Mouse (Mus musculus) kidney, embryonic 14.5 days (tissue): Measurements from ENCODE around the gene Gabrd. TPM values are rescaled to one million over a fixed set of nuclear protein-coding genes. Genes with fewer than 3 reads are reported as not detected.

Source experiments
- ATAC-seq: fragments of 200-750 bp; cut with Nextera tagmentation; 2 replicates; pipeline ENCODE4 v1.8.0; 2017; ENCODE audit warnings: moderate number of reproducible peaks, mild to moderate bottlenecking, moderate TSS enrichment, moderate library complexity; ENCODE audit not compliant: low FRiP score, low TSS enrichment
- H3K27ac ChIP-seq: fragments of 300-500 bp; sonication (generic); 2 replicates; pipeline ENCODE4 v1.5.1; 2014; ENCODE audit warnings: low read depth, mild to moderate bottlenecking, low read length, moderate library complexity, mixed read lengths
- H3K27me3 ChIP-seq: fragments of 300-500 bp; sonication (generic); 2 replicates; pipeline ENCODE4 v1.6.1; 2014; ENCODE audit warnings: mild to moderate bottlenecking, low read length; ENCODE audit not compliant: control insufficient read depth, insufficient read depth
- H3K36me3 ChIP-seq: fragments of 300-500 bp; sonication (generic); 2 replicates; pipeline ENCODE4 v1.6.1; 2014; ENCODE audit warnings: low read length, mixed read lengths; ENCODE audit not compliant: control insufficient read depth, insufficient read depth
- H3K4me1 ChIP-seq: fragments of 300-500 bp; sonication (generic); 2 replicates; pipeline ENCODE4 v1.6.1; 2014; ENCODE audit warnings: low read length, mixed read lengths; ENCODE audit not compliant: control insufficient read depth, insufficient read depth
- H3K4me2 ChIP-seq: fragments of 300-500 bp; sonication (generic); replicated peaks from 2 replicates; pipeline ENCODE4 v1.6.1; 2014; ENCODE audit warnings: low read depth, mild to moderate bottlenecking, low read length
- H3K4me3 ChIP-seq: fragments of 300-500 bp; sonication (generic); 2 replicates; pipeline ENCODE4 v1.5.1; 2014; ENCODE audit warnings: mild to moderate bottlenecking, low read length
- H3K9ac ChIP-seq: fragments of 300-500 bp; sonication (generic); 2 replicates; pipeline ENCODE4 v1.6.1; 2014; ENCODE audit warnings: low read depth, mild to moderate bottlenecking, low read length, moderate library complexity
- H3K9me3 ChIP-seq: fragments of 300-500 bp; sonication (generic); 2 replicates; pipeline ENCODE4 v1.6.1; 2016; ENCODE audit warnings: low read length; ENCODE audit not compliant: control insufficient read depth
- WGBS: fragments of 180-500 bp; shearing (Covaris S2); extraction: QIAGEN DNeasy Blood & Tissue Kit; methylation state at CpG from one replicate; pipeline ENCODE4 v1.1.7; 2014; 5-methylcytosine and 5-hydroxymethylcytosine counted together
- polyA plus RNA-seq: library from polyadenylated mRNA; unstranded; fragments of >200 nt; fragmentation: Nextera tagmentation; extraction: Ambion mirVana; gene quantifications from 2 replicates; pipeline ENCODE4 v1.2.1, GENCODE M21; 2014

The Gabrd gene
- polyA plus RNA-seq, 1 experiment from 2014 or later, result not detected

DNA sequence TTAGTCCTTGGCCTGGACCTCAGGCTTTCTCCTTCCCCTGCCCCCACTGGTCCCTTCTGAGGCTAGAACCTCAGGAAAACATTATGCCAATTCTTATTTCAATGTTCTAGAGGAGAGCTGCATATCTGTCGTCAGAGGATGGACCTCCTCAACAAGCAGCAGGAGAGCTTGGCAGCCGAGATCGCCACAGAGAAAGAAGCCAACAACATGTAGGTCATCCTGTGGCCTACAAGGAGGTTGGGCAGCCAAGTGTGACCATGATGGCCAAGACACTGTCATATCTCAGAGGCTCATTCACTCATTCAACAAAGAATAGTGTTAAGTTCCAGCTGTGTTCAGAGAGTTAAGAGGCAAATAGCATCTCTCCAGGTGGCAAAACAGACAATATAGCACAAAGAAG lies 22.2 kb upstream of the Gabrd start:
- 85% methylated on average over 3 of the region's 3 CpGs for WGBS
- H3K9me3 ChIP-seq, result no peaks in the 10 kb centered on the region

DNA sequence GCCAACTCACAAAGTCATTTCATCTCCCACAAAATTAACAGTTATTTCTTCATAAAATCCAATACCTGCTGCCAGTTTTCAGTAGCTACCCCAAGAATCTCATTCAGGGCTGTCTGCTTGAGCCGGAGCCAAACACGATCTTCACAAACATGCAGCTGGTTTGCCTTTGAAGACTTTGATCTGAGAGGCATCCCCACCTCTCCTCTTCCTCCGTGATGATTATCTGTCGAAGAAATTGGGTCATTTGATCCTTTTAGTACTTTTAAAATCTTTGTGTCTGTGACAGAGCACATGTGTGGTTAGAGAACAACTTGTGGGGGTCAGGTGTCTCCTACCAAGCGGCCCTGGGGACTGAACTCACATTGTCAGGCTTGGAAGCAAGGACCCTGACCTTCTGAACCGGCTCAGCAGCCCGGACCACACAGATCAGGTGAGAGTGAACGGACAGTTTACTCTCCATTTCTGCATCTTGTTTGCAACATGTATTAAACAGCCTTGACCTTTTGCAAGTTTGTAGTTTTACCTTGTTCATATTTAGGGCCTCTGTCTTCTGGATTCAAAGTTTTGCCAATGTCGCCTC lies 16.8 kb upstream of the Gabrd start:
- Histone ChIP-seq H3K9ac (no peak overlapping the region), H3K4me2 (no peak overlapping the region), H3K9me3 (no peaks in the 10 kb centered on the region), H3K4me3 (no peak overlapping the region), H3K27me3 (no peaks in the 10 kb centered on the region), H3K36me3 (no peaks in the 10 kb centered on the region), H3K4me1 (no peaks in the 10 kb centered on the region), H3K27ac (no peak overlapping the region)
- WGBS, result 62% methylated on average over 9 of the region's 9 CpGs
- ATAC-seq, result no peak

More for the DNA sequence above, 22.2 kb upstream of the Gabrd start:
- ATAC-seq, result no peak
- Histone ChIP-seq H3K36me3 (no peaks in the 10 kb centered on the region), H3K9ac (no peak overlapping the region), H3K4me2 (no peak overlapping the region), H3K4me3 (no peak overlapping the region), H3K27ac (no peak overlapping the region), H3K4me1 (no peaks in the 10 kb centered on the region), H3K27me3 (no peaks in the 10 kb centered on the region)

DNA sequence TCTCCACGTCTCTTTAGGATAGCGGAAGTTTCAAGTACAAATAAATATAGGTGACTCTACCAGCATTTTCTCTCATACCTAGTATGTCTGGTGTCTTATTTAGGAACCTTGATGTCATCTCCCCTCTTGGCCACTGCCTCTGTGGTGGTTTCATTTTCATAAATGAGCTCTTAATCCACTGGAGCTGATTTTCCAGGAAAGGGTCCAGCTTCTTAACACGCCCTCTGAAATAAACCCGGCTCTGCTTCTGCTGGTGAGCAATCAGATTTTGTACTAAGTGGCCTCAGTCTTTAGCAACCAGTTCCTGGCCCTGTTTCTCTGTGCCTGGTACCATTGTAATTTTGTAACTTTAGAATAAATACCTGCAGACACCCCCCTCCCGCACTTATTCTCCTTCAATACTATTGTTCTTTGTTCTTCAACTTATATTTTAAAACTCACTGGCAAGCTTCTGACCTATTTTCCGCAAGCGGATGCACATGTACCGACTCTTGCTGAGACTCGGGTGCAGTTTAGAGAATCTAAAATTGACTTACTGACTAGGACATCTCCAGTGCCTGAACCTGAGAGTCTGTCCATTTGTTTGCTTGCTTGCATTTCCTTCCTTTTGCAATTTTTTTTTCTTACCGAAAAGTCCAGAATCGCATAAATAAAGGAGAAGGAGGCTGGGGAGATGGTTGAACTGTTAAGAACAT lies 15.9 kb upstream of the Gabrd start:
- ATAC-seq, result no peak
- Histone ChIP-seq H3K27me3 (no peaks in the 10 kb centered on the region), H3K9me3 (no peaks in the 10 kb centered on the region), H3K4me2 (no peak overlapping the region), H3K36me3 (no peaks in the 10 kb centered on the region), H3K27ac (no peak overlapping the region), H3K4me3 (no peak overlapping the region), H3K9ac (no peak overlapping the region), H3K4me1 (no peaks in the 10 kb centered on the region; the same call in 1 of the 2 replicates)
- 91% methylated on average over 11 of the region's 11 CpGs for whole genome bisulfite sequencing

DNA sequence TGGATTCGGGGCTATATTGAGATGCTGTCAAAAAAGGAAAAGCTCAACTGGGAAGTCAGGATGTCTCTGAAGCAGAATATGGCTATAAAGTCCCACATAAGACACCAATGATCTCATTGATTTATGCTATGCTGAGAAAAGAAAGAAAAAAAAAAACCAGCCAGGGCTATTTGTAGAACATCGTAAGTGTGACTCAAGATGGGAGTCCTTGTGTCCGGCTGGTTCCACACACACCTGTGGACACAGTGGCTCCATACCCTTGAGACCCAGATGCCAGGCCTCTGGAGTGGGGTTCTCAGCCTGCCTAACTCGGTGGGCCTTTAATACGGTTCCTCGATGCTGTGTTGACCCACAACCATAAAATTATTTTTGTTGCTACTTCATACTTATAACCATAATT lies 14.2 kb upstream of the Gabrd start:
- H3K9me3 ChIP-seq, result no peaks in the 10 kb centered on the region
- no peaks in the 10 kb centered on the region for H3K36me3 ChIP-seq
- H3K9ac ChIP-seq, result no peak overlapping the region
- no peak for ATAC-seq
- WGBS, result 97% methylated on average over 6 of the region's 6 CpGs
- no peak overlapping the region for H3K27ac ChIP-seq
- no peaks in the 10 kb centered on the region for H3K27me3 ChIP-seq
- no peaks in the 10 kb centered on the region; the same call in 1 of the 2 replicates for H3K4me1 ChIP-seq
- H3K4me3 ChIP-seq, result no peak overlapping the region
- H3K4me2 ChIP-seq, result no peak overlapping the region

DNA sequence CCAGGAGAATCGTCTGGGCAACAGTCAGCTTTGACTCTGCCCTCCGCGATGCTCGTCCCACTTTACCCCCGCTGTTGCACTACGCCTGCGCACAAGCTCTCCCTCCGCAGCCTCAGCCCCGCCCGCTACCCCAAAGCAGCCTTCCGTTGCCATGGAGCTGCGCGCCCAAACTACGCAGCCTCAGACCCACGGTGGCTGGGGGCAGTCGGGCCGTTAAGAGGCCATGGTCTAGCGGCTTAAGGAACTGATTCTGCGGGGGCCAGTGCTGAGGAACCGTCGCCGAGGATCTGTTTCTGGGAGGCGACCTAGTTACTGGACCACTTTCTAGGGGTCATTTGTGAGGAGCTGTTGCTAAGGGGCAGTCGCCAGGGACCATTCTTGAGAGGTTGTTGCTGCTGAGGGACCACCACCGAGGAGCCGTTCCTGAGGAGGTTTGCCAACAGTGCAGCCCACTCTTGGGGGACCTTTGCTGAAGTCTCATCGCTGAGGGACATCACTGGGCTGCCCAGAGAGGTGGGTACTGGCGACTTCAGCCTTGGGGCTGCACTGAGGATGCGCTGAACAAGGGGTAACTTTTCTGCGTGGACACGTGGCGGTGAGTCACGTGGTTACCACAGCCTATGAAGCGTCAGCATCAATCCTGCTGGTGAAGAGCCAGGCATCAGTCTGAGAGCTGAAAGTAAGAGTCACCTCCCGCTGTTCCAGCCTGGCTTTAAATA lies 11.3 kb upstream of the Gabrd start, which contains the start of gene Cfap74:
Gene Cfap74 (plus strand): TSS at position 133 of the 719 bp plus-strand sequence.
- Histone ChIP-seq H3K27ac (no peak within 1 kb of the TSS), H3K9me3 (no peaks in the 10 kb centered on the region), H3K4me2 (peak within 1 kb of the TSS; percentile 86), H3K36me3 (no peaks in the 10 kb centered on the region), H3K27me3 (no peaks in the 10 kb centered on the region), H3K4me3 (peak within 1 kb of the TSS; percentile 45), H3K4me1 (no peaks in the 10 kb centered on the region; the same call in 1 of the 2 replicates), H3K9ac (peak within 1 kb of the TSS; percentile 58)
- WGBS, result under 1% methylated on average over 35 of the region's 35 CpGs
- ATAC-seq, result peak; percentile 96

DNA sequence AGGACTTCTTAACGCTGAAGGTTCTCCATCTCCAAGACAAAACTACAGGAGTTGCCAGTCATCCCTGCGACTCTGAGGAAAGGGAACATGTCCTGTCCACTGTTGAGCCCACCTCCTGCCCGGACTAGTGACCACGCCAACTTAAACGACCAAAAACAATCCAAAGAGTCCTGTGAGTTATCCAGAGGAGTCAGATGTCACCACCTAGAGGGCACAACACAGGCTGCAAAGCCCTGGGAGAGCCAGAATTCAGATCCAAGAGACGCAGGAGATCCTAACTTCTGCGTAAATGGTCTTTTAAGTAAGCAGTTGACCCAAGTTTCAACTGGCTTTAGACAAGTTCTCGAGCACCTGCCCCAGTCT lies 10.8 kb upstream of the Gabrd start:
- peak overlapping the region; percentile 58; the same call in 1 of the 2 replicates for H3K9ac ChIP-seq
- 2% methylated on average over 8 of the region's 8 CpGs for WGBS
- peak; percentile 44; the same call in 1 of the 2 replicates for ATAC-seq

DNA sequence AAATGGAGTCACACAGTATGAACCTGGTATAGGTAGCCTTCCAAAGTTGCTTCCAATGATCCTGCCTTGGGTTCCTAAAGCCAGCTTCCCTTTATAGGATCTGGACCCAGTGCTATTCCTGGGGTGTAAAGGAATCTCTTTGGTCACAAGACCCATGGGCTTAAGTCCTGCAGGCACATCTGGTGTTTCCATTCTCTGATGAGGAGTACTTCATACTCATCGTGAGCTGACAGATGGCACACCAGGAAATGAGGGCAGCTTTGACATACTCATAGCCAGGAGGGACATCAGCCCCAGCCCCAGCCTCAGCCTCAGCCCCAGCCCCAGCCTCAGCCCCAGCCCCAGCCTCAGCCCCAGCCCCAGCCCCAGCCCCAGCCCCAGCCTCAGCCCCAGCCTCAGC lies 4.6 kb upstream of the Gabrd start:
- Histone ChIP-seq H3K27me3 (peaks cover 16% of the 10 kb centered on the region), H3K27ac (no peak overlapping the region), H3K36me3 (no peaks in the 10 kb centered on the region), H3K9me3 (no peaks in the 10 kb centered on the region), H3K9ac (no peak overlapping the region), H3K4me2 (no peak overlapping the region), H3K4me1 (no peaks in the 10 kb centered on the region), H3K4me3 (no peak overlapping the region)
- ATAC-seq, result no peak
- 81% methylated on average over 1 of the region's 1 CpGs for WGBS

More for the DNA sequence above, 10.8 kb upstream of the Gabrd start:
- Histone ChIP-seq H3K4me2 (peak overlapping the region; percentile 86), H3K4me1 (no peaks in the 10 kb centered on the region; the same call in 1 of the 2 replicates), H3K27me3 (no peaks in the 10 kb centered on the region), H3K4me3 (peak overlapping the region; percentile 45), H3K9me3 (no peaks in the 10 kb centered on the region), H3K36me3 (no peaks in the 10 kb centered on the region), H3K27ac (no peak overlapping the region)

DNA sequence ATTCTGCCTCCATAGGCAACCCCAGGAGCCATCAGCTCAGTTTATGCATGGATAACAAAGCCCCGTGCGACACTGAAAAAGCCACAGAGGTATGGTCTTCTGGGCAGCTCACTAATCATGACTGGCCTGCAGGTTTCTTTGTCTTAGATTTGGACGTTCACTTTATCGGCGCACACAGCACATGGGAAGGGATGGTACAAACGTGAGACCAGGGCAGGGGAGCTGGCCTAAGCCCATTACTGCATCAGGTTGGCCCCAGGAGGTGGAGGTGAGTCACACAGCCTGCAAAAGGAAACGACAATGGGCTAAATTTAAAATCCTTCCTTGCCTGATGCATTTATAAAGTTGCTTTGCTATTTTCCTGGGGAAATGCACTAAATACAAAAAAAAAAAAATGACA lies 3.2 kb upstream of the Gabrd start:
- no peak overlapping the region for H3K27ac ChIP-seq
- WGBS, result 72% methylated on average over 7 of the region's 7 CpGs

DNA sequence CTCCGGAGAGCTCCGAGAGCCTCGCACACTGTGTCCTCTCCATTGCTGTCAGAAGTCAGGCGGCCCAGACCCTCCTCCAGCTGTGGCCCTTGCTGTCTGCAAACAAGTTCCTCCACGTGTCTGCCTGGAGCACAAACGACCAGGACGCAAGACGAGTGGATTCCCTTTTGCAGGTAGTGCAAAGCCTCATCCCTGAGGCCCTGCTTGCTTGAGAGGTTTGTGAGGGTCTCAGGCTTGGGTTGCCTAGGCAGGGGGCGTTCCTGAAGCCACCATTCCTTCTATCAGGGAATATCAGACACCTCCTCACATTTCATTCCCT lies 269 bp upstream of the Gabrd start:
- Histone ChIP-seq H3K4me2 (peak overlapping the region; percentile 63), H3K27me3 (peaks cover 16% of the 10 kb centered on the region)

More for the DNA sequence above, 3.2 kb upstream of the Gabrd start:
- Histone ChIP-seq H3K4me3 (no peak overlapping the region), H3K9ac (no peak overlapping the region), H3K4me2 (no peak overlapping the region), H3K9me3 (no peaks in the 10 kb centered on the region), H3K27me3 (peaks cover 16% of the 10 kb centered on the region), H3K36me3 (no peaks in the 10 kb centered on the region), H3K4me1 (no peaks in the 10 kb centered on the region)
- no peak for ATAC-seq

More for the DNA sequence above, 269 bp upstream of the Gabrd start:
- no peaks in the 10 kb centered on the region for H3K36me3 ChIP-seq
- H3K4me1 ChIP-seq, result no peaks in the 10 kb centered on the region
- H3K9ac ChIP-seq, result no peak overlapping the region
- H3K27ac ChIP-seq, result no peak overlapping the region
- peak overlapping the region; percentile 30 for H3K4me3 ChIP-seq
- 3% methylated on average over 9 of the region's 9 CpGs for WGBS
- no peak; the same call in 1 of the 2 replicates for ATAC-seq
- H3K9me3 ChIP-seq, result no peaks in the 10 kb centered on the region
